Mouse (Mus musculus) ES-Bruce4 (cell line): Measurements from ENCODE around the gene Gm14443.
"Not testable (repeated sequence)": the region's sequence is repeated elsewhere in the genome, so short reads cannot be mapped to it uniquely, and the experiment has no call there.

ENCODE experiments used
- CTCF ChIP-seq: IDR thresholded peaks from one replicate; pipeline ENCODE4 v1.8.1; 2011; ENCODE audit warnings: low read depth, low read length
- EP300 ChIP-seq: IDR thresholded peaks from 2 replicates; pipeline ENCODE4 v1.6.1; 2011; ENCODE audit warnings: low read depth, low read length; ENCODE audit not compliant: insufficient read depth
- POLR2A ChIP-seq: IDR thresholded peaks from one replicate; pipeline ENCODE4 v1.8.1; 2011; ENCODE audit warnings: low read length; ENCODE audit not compliant: insufficient read depth

- TF ChIP-seq CTCF, POLR2A, EP300: not testable (repeated sequence)
Observed at GRCm38 (mm10) chr2:175172906-175173595, 2.6 kb downstream of the Gm14443 start.
